Mouse (Mus musculus): ENCODE measurements around the gene Olfr608. TPM values are rescaled to one million over a fixed set of nuclear protein-coding genes. Genes with fewer than 3 reads are reported as not detected.
"Not testable (repeated sequence)": the region's sequence is repeated elsewhere in the genome, so short reads cannot be mapped to it uniquely, and the experiment has no call there.

The Olfr608 gene
- not detected in 2 replicates for polyA plus RNA-seq (2015; fragmentation: Nextera tagmentation; extraction: Ambion mirVana)

DNA sequence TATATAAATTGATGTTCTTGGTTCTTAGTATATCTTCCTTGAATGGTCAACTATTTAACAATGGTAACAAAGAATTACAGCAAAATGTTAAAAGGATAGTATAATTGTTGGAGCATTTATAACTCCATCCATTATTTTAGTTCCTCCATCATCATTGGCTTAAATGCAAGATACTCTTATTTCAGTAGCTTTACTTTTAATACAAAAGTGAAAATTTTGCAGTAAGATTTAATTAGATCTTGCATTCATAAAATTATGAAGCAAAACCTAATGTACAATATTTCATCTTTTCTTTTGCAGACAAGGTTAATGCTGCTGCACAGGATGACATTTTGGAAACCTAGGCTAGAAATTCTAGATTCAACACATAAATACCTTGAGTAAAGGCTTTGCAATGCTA is at the start of gene Olfr608:
Gene Olfr608, plus strand, starts transcription at position 301 of the 400 bp plus-strand sequence.
- Histone ChIP-seq H3K27ac (no peak within 1 kb of the TSS), H3K4me1 (no peaks in the 10 kb centered on the region), H3K9ac (no peak within 1 kb of the TSS), H3K36me3 (no peaks in the 10 kb centered on the region), H3K4me3 (no peak within 1 kb of the TSS), H3K9me3 (no peaks in the 10 kb centered on the region), H3K27me3 (no peaks in the 10 kb centered on the region), H3K4me2 (no peak within 1 kb of the TSS)
- ATAC-seq (ENCODE audit: borderline replicate concordance, extremely low read depth, low FRiP score, low TSS enrichment), result no peak

DNA sequence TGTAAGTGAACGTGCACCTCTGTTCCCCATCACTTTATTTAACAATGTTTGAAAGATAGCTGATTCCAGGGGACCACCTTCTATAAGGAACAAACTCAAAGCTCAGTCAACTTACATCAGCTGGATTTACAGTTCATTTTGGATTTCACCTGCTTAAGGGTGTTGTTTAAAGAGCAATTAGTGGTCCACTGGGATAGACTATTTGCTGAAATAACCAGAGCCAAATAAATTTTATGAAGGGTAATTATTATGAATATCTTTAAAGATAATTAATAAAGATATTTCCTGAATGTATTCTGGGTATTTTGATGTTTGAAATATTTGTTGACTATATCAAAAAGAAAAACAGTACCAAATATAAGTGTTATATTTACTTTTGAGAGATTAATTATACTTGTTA is 24.3 kb upstream of the Olfr608 start, which contains the start of gene Olfr605:
Gene Olfr605, minus strand, starts transcription at position 101 of the 400 bp plus-strand sequence.
- no peaks in the 10 kb centered on the region for H3K9me3 ChIP-seq
- H3K4me1 ChIP-seq, result no peaks in the 10 kb centered on the region
- H3K27ac ChIP-seq, result no peak within 1 kb of the TSS
- no peak for ATAC-seq (ENCODE audit: borderline replicate concordance, extremely low read depth, low FRiP score, low TSS enrichment)
- no peaks in the 10 kb centered on the region for H3K27me3 ChIP-seq
- H3K4me3 ChIP-seq, result no peak within 1 kb of the TSS
- H3K9ac ChIP-seq, result no peak within 1 kb of the TSS
- H3K36me3 ChIP-seq, result no peaks in the 10 kb centered on the region
- H3K4me2 ChIP-seq, result no peak within 1 kb of the TSS
- WGBS, result 75% methylated on average over 1 of the region's 1 CpGs

GRCm38 (mm10) chr7:103448746-103449145 is 20.9 kb upstream of the Olfr608 start, which contains the start of gene Olfr606:
Gene Olfr606 (plus strand): TSS chr7:103449046.
- no peaks in the 10 kb centered on the region for H3K4me1 ChIP-seq
- H3K9ac ChIP-seq, result no peak within 1 kb of the TSS
- H3K4me2 ChIP-seq, result no peak within 1 kb of the TSS
- no peak within 1 kb of the TSS for H3K27ac ChIP-seq
- no peak within 1 kb of the TSS for H3K4me3 ChIP-seq
- no peaks in the 10 kb centered on the region for H3K36me3 ChIP-seq
- ATAC-seq (ENCODE audit: borderline replicate concordance, extremely low read depth, low FRiP score, low TSS enrichment), result no peak
- 87% methylated on average over 2 of the region's 2 CpGs for WGBS
- H3K9me3 ChIP-seq, result no peaks in the 10 kb centered on the region
- H3K27me3 ChIP-seq, result no peaks in the 10 kb centered on the region

DNA sequence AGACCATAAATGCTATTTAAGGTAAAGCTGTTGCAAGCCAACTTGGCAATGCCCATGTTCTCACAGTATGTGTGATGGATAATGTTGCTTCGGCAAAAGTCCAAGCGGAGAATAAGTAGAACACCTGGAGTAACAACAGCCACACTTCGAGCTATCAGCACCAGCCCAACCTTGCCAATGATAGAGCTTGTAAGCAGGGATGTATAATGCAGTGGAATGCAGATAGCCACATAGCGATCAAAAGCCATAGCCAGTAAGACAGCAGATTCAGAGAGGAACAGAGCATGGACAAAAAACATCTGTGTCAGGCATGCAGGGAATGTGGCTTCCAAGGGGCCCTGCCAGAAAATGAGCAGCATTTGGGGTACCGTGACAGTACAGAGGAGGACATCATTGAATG is 9.1 kb upstream of the Olfr608 start:
- WGBS, result 70% methylated on average over 5 of the region's 5 CpGs
- no peak for ATAC-seq (ENCODE audit: borderline replicate concordance, extremely low read depth, low FRiP score, low TSS enrichment)
- H3K4me2 ChIP-seq, result no peak overlapping the region
- no peaks in the 10 kb centered on the region for H3K4me1 ChIP-seq
- H3K27ac ChIP-seq, result no peak overlapping the region
- no peak overlapping the region for H3K9ac ChIP-seq
- H3K36me3 ChIP-seq, result no peaks in the 10 kb centered on the region
- no peaks in the 10 kb centered on the region for H3K9me3 ChIP-seq
- H3K27me3 ChIP-seq, result no peaks in the 10 kb centered on the region
- no peak overlapping the region for H3K4me3 ChIP-seq

DNA sequence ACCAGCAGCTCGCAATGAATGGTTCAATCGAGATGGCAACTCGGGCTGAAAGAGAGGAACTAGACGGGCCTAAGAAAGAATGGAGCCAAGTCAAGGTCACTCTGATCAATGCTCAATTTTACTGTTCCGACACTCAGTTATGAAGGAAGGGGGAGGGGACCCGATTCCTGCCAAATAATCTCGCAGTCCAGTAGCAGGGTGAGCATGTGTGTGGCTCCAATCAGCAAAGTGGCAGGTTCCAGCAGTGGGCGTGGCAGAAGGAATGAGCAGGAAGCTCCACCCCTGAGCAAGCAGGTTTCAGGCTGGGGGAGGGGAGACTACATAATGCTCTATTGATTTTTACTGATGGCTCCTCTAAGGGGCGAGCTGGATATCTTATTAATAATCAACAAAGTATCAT is 7.4 kb downstream of the Olfr608 start:
- not testable (repeated sequence) for H3K4me1 ChIP-seq
- WGBS, result 81% methylated on average over 9 of the region's 9 CpGs

DNA sequence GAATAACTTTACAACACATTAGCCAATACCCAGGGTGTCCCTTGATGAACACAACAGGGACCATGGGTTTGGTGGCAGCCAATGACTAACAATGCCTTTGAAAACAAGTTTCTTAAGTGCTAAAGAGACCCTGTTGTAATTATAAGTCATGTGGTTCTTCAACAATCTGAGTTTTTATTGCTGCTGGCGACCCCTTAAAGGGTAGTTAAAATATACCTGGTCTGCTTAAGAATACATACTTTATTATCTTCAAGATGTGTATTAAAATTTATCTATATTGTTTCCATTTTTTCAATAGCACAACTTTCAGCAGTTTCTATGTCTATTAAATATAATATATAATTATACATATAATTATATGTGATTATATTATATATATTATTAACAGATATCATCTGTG is 28.3 kb downstream of the Olfr608 start, which contains the start of gene Olfr609:
Gene Olfr609, minus strand, starts transcription at position 101 of the 400 bp plus-strand sequence.
- 57% methylated on average over 1 of the region's 1 CpGs for WGBS
- H3K36me3 ChIP-seq, result no peaks in the 10 kb centered on the region
- H3K4me2 ChIP-seq, result no peak within 1 kb of the TSS
- H3K27ac ChIP-seq, result no peak within 1 kb of the TSS
- no peak for ATAC-seq (ENCODE audit: borderline replicate concordance, extremely low read depth, low FRiP score, low TSS enrichment)
- no peak within 1 kb of the TSS for H3K9ac ChIP-seq
- no peaks in the 10 kb centered on the region for H3K27me3 ChIP-seq
- no peaks in the 10 kb centered on the region for H3K4me1 ChIP-seq
- no peak within 1 kb of the TSS for H3K4me3 ChIP-seq
- no peaks in the 10 kb centered on the region for H3K9me3 ChIP-seq

More for the DNA sequence above, 7.4 kb downstream of the Olfr608 start:
- not testable (repeated sequence) for H3K9ac ChIP-seq; H3K4me3 ChIP-seq; H3K9me3 ChIP-seq; H3K27ac ChIP-seq; H3K4me2 ChIP-seq; H3K27me3 ChIP-seq; ATAC-seq (ENCODE audit: borderline replicate concordance, extremely low read depth, low FRiP score, low TSS enrichment); H3K36me3 ChIP-seq

DNA sequence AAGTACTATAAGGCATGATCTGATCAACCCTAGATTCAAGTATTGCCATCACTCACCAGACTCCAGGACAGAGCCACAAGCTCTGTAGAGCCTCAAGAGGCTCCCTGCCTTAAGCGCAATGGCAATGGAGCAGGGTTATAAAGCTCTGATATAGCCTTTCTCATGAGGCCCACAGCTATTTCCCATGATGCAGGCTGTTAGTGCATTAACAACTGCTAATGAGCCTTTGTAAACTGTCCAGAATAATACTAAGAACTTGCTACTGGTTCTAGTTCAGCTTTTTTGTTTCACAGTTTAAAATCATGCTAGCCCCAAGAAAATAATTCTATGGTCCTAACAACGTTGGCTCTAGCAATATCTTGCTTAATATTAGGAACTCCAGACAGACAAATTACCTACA is 42.3 kb downstream of the Olfr608 start, which contains the start of gene Olfr610:
Gene Olfr610, minus strand, starts transcription at position 101 of the 400 bp plus-strand sequence.
- Histone ChIP-seq H3K27ac (no peak within 1 kb of the TSS), H3K9me3 (no peaks in the 10 kb centered on the region), H3K4me3 (no peak within 1 kb of the TSS), H3K9ac (no peak within 1 kb of the TSS), H3K27me3 (no peaks in the 10 kb centered on the region), H3K36me3 (no peaks in the 10 kb centered on the region), H3K4me2 (no peak within 1 kb of the TSS), H3K4me1 (no peaks in the 10 kb centered on the region)
- no peak for ATAC-seq (ENCODE audit: borderline replicate concordance, extremely low read depth, low FRiP score, low TSS enrichment)
- WGBS, result 82% methylated on average over 2 of the region's 2 CpGs

DNA sequence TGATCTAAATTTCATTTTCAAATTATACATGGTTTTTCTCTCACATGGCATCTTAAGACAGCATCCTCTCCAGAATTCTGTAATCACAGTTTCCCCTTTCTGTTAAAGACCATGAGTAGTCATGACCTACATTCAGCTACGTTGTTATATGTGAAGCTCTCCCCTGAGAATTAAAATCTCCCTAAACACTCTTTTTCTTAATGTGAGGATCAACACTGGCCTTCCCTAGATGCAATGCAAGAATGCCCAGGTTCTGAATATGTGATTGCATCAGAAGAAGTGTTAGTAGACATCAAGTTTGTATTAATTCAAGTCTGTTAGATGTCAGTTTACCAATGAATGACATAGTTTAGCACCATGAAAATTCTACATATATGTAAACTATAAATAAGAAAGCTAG is 51.1 kb downstream of the Olfr608 start, which contains the start of gene Olfr611:
Gene Olfr611, minus strand, starts transcription at position 101 of the 400 bp plus-strand sequence.
- H3K4me1 ChIP-seq; H3K9ac ChIP-seq; H3K27ac ChIP-seq; H3K27me3 ChIP-seq; H3K36me3 ChIP-seq; ATAC-seq (ENCODE audit: borderline replicate concordance, extremely low read depth, low FRiP score, low TSS enrichment); H3K4me2 ChIP-seq; H3K4me3 ChIP-seq; H3K9me3 ChIP-seq: not testable (repeated sequence)
- 31% methylated on average over 1 of the region's 1 CpGs for WGBS

Other genes with a start within 250 kb of the Olfr608 start
- gene Usp17ld, start 217.4 kb upstream of the Olfr608 start, polyA plus RNA-seq (2015; fragmentation: Nextera tagmentation; extraction: Ambion mirVana), result not detected in 2 replicates
- gene Olfr596, start 164.2 kb upstream of the Olfr608 start, polyA plus RNA-seq (2015; fragmentation: Nextera tagmentation; extraction: Ambion mirVana), result not detected in 2 replicates
- not detected in 2 replicates for gene Olfr597, start 153.6 kb upstream of the Olfr608 start, polyA plus RNA-seq (2015; fragmentation: Nextera tagmentation; extraction: Ambion mirVana)
- not detected in 2 replicates for gene Olfr598, start 146.3 kb upstream of the Olfr608 start, polyA plus RNA-seq (2015; fragmentation: Nextera tagmentation; extraction: Ambion mirVana)
- not detected in 2 replicates for gene Olfr599, start 134.0 kb upstream of the Olfr608 start, polyA plus RNA-seq (2015; fragmentation: Nextera tagmentation; extraction: Ambion mirVana)
- not detected in 2 replicates for gene Olfr600, start 120.2 kb upstream of the Olfr608 start, polyA plus RNA-seq (2015; fragmentation: Nextera tagmentation; extraction: Ambion mirVana)
- gene Olfr601, start 107.2 kb upstream of the Olfr608 start, polyA plus RNA-seq (2015; fragmentation: Nextera tagmentation; extraction: Ambion mirVana), result not detected in 2 replicates
- not detected in 2 replicates for gene Olfr603, start 83.7 kb upstream of the Olfr608 start, polyA plus RNA-seq (2015; fragmentation: Nextera tagmentation; extraction: Ambion mirVana)
- gene Usp17lc, start 54.8 kb upstream of the Olfr608 start, polyA plus RNA-seq (2015; fragmentation: Nextera tagmentation; extraction: Ambion mirVana), result not detected in 2 replicates
- not detected in 2 replicates for gene Olfr605, start 24.4 kb upstream of the Olfr608 start, polyA plus RNA-seq (2015; fragmentation: Nextera tagmentation; extraction: Ambion mirVana)
- gene Olfr606, start 20.8 kb upstream of the Olfr608 start, polyA plus RNA-seq (2015; fragmentation: Nextera tagmentation; extraction: Ambion mirVana), result not detected in 2 replicates
- not detected in 2 replicates for gene Olfr607, start 5.7 kb upstream of the Olfr608 start, polyA plus RNA-seq (2015; fragmentation: Nextera tagmentation; extraction: Ambion mirVana)
- not detected in 2 replicates for gene Olfr609, start 28.2 kb downstream of the Olfr608 start, polyA plus RNA-seq (2015; fragmentation: Nextera tagmentation; extraction: Ambion mirVana)
- gene Olfr610, start 42.2 kb downstream of the Olfr608 start, polyA plus RNA-seq (2015; fragmentation: Nextera tagmentation; extraction: Ambion mirVana), result not detected in 2 replicates
- gene Olfr611, start 51.0 kb downstream of the Olfr608 start, polyA plus RNA-seq (2015; fragmentation: Nextera tagmentation; extraction: Ambion mirVana), result not detected in 2 replicates
- not detected in 2 replicates for gene Olfr612, start 72.8 kb downstream of the Olfr608 start, polyA plus RNA-seq (2015; fragmentation: Nextera tagmentation; extraction: Ambion mirVana)
- not detected in 2 replicates for gene Olfr613, start 78.2 kb downstream of the Olfr608 start, polyA plus RNA-seq (2015; fragmentation: Nextera tagmentation; extraction: Ambion mirVana)
- gene Olfr615, start 86.2 kb downstream of the Olfr608 start, polyA plus RNA-seq (2015; fragmentation: Nextera tagmentation; extraction: Ambion mirVana), result not detected in 2 replicates
- not detected in 2 replicates for gene Olfr616, start 99.3 kb downstream of the Olfr608 start, polyA plus RNA-seq (2015; fragmentation: Nextera tagmentation; extraction: Ambion mirVana)
- not detected in 2 replicates for gene Olfr617, start 103.2 kb downstream of the Olfr608 start, polyA plus RNA-seq (2015; fragmentation: Nextera tagmentation; extraction: Ambion mirVana)
- gene Olfr618, start 120.2 kb downstream of the Olfr608 start, polyA plus RNA-seq (2015; fragmentation: Nextera tagmentation; extraction: Ambion mirVana), result not detected in 2 replicates
- gene Olfr619, start 130.7 kb downstream of the Olfr608 start, polyA plus RNA-seq (2015; fragmentation: Nextera tagmentation; extraction: Ambion mirVana), result not detected in 2 replicates
- gene Olfr620, start 142.7 kb downstream of the Olfr608 start, polyA plus RNA-seq (2015; fragmentation: Nextera tagmentation; extraction: Ambion mirVana), result not detected in 2 replicates
- gene Olfr622, start 172.8 kb downstream of the Olfr608 start, polyA plus RNA-seq (2015; fragmentation: Nextera tagmentation; extraction: Ambion mirVana), result not detected in 2 replicates
- not detected in 2 replicates for gene Olfr623, start 193.8 kb downstream of the Olfr608 start, polyA plus RNA-seq (2015; fragmentation: Nextera tagmentation; extraction: Ambion mirVana)
- gene Olfr624, start 201.3 kb downstream of the Olfr608 start, polyA plus RNA-seq (2015; fragmentation: Nextera tagmentation; extraction: Ambion mirVana), result 0.04 TPM in 1 of 2 replicates, not detected in the other
- gene Olfr625-ps1, start 212.8 kb downstream of the Olfr608 start, polyA plus RNA-seq (2015; fragmentation: Nextera tagmentation; extraction: Ambion mirVana), result not detected in 2 replicates
- gene Olfr243, start 244.8 kb downstream of the Olfr608 start, polyA plus RNA-seq (2015; fragmentation: Nextera tagmentation; extraction: Ambion mirVana), result not detected in 2 replicates

Data from lung, embryonic 15.5 days (tissue).